Mouse (Mus musculus): ENCODE results near the gene Hspd1. TPM values are rescaled to one million over a fixed set of nuclear protein-coding genes. Genes with fewer than 3 reads are reported as not detected.
"Not testable (repeated sequence)": the region's sequence is repeated elsewhere in the genome, so short reads cannot be mapped to it uniquely, and the experiment has no call there.

The Hspd1 gene
- 100 to 1,000 TPM; 420 TPM for total RNA-seq (2021)
- long read RNA-seq, experiment 1, transcript Hspd1-201 (12 exons, 2,423 nt), result major isoform, 260 of 492 reads
- long read RNA-seq, experiment 1, partial matches to known transcripts, result 80 of 492 reads
- long read RNA-seq, experiment 1, other reads (novel, unspliced or antisense), result 152 of 492 reads
- long read RNA-seq, experiment 2, transcript Hspd1-201 (12 exons, 2,423 nt), result major isoform, 187 of 319 reads
- long read RNA-seq, experiment 2, partial matches to known transcripts, result 69 of 319 reads
- long read RNA-seq, experiment 2, other reads (novel, unspliced or antisense), result 63 of 319 reads

GRCm38 (mm10) chr1:55087932-55088610 is at the start of gene Hspd1, which contains the start of gene Hspe1:
TSS of gene Hspd1 (minus strand) at chr1:55088243.
TSS of gene Hspe1 (plus strand) at chr1:55088132.
- DNase-seq, result peak; percentile 98 to 99

- no peak for DNase-seq
Measured at GRCm38 (mm10) chr1:55135846-55136245, 47.8 kb upstream of the Hspd1 start.

GRCm38 (mm10) chr1:55134301-55134700 is 46.3 kb upstream of the Hspd1 start:
- no peak for DNase-seq

- DNase-seq, result no peak
Measured at GRCm38 (mm10) chr1:55133173-55133572, 45.1 kb upstream of the Hspd1 start.

GRCm38 (mm10) chr1:55132308-55132707 is 44.3 kb upstream of the Hspd1 start:
- DNase-seq, result no peak

GRCm38 (mm10) chr1:55131424-55132014 is 43.5 kb upstream of the Hspd1 start:
- no peak for DNase-seq

- peak; percentile 94 to 95 for DNase-seq
Measured at GRCm38 (mm10) chr1:55130943-55131401, 42.9 kb upstream of the Hspd1 start, which contains the start of gene Mob4. TSS of gene Mob4 (plus strand) at chr1:55131231.

- peak in 1 of 2 experiments; percentile 22 for DNase-seq
Measured at GRCm38 (mm10) chr1:55130190-55130916, 42.3 kb upstream of the Hspd1 start.

GRCm38 (mm10) chr1:55129716-55130115 is 41.7 kb upstream of the Hspd1 start:
- DNase-seq, result no peak

GRCm38 (mm10) chr1:55124136-55124535 is 36.1 kb upstream of the Hspd1 start:
- not testable (repeated sequence) for DNase-seq

- no peak for DNase-seq
Measured at GRCm38 (mm10) chr1:55123561-55123960, 35.5 kb upstream of the Hspd1 start.

GRCm38 (mm10) chr1:55123046-55123445 is 35.0 kb upstream of the Hspd1 start:
- DNase-seq, result no peak

GRCm38 (mm10) chr1:55109066-55109766 is 21.2 kb upstream of the Hspd1 start:
- DNase-seq, result no peak

- no peak for DNase-seq
Measured at GRCm38 (mm10) chr1:55108473-55108872, 20.4 kb upstream of the Hspd1 start.

- no peak for DNase-seq
Measured at GRCm38 (mm10) chr1:55107644-55108043, 19.6 kb upstream of the Hspd1 start.

- DNase-seq, result no peak
Measured at GRCm38 (mm10) chr1:55106919-55107585, 19.0 kb upstream of the Hspd1 start.

GRCm38 (mm10) chr1:55092469-55092868 is 4.4 kb upstream of the Hspd1 start:
- no peak for DNase-seq

GRCm38 (mm10) chr1:55092056-55092455 is 4.0 kb upstream of the Hspd1 start:
- peak in 1 of 2 experiments; percentile 29 for DNase-seq

- no peak for DNase-seq
Measured at GRCm38 (mm10) chr1:55089498-55090064, 1.5 kb upstream of the Hspd1 start.

GRCm38 (mm10) chr1:55088611-55089497 is 811 bp upstream of the Hspd1 start:
- DNase-seq, result no peak
